23 mouse cellular contexts compared by ENCODE assay signal in the genomic region with DNA sequence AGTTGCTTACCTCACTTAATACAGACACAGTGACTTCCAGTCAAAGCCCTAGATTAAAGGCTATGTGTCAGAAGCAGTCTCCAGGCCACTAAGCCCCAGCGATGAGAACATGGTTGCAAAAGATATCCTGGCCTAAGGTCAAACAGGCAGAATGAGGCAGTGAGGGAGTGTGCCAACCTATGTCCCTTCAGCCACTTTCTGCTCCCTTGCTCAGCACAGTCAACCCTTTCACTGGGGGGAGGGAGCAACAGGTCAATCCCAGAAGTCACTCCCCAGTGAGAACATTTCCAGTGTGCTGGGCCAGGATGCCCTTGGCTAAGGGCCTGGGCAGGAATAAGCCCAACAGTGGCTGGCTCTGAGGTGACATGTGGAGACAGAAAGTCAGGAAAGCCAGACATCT. TPM values are rescaled to one million over a fixed set of nuclear protein-coding genes. Genes with fewer than 3 reads are reported as not detected.
DNase-seq lines count a peak whose midpoint lies in the region; ATAC-seq and TF ChIP-seq lines count a peak whose summit lies in the region.
"Had no signal": no experiment of that assay in that cellular context is flagged by ENCODE, and none has a peak within 500 bp of the region (broad histone marks: within the 10 kb centered on the region; RNA-seq: fewer than 3 reads in every experiment).

No protein-coding gene starts in this region.

- peak; percentile 22 for DNase-seq in forebrain, embryonic 11.5 days (ENCODE audit: low spot score)
- no peak for DNase-seq in forebrain, embryonic 14.5 days (ENCODE audit: low spot score)
- DNase-seq in heart, adult 8-10 months (ENCODE audit: low spot score) = peak; percentile 20
- peak; percentile 45 for DNase-seq in fat pad, adult 2 months (ENCODE audit: extremely low read depth, low read depth, low spot score)
- no peak for DNase-seq in stomach, postnatal 0 days (ENCODE audit: low spot score)
- no peak for DNase-seq in cerebellum, adult 8-10 months
- DNase-seq: cerebellum, adult 2 months; kidney, postnatal 36 days; left cerebral cortex, postnatal 4 days; liver; lung, adult 18-20 months; lung, postnatal 14 days; thymus, adult 2 months had no signal

- TF ChIP-seq CTCF in stomach, postnatal 0 days (IDR thresholded peaks at IDR 0.05; ENCODE audit: low read depth) = no peak

- 89% methylated on average over 1 of the region's 1 CpGs for WGBS in forebrain, embryonic 11.5 days
- 88% methylated on average over 1 of the region's 1 CpGs for WGBS in forebrain, embryonic 14.5 days
- 71% methylated on average over 1 of the region's 1 CpGs for WGBS in heart, embryonic 11.5 days (ENCODE audit: insufficient replicate concordance)
- WGBS in stomach, postnatal 0 days = 83% methylated on average over 1 of the region's 1 CpGs

- no peaks in the 10 kb centered on the region for H3K36me3 ChIP-seq in forebrain, embryonic 11.5 days (ENCODE audit: control insufficient read depth, insufficient read depth, low read length)
- H3K36me3 ChIP-seq in forebrain, embryonic 14.5 days (ENCODE audit: control insufficient read depth, insufficient read depth, low read length) = no peaks in the 10 kb centered on the region
- no peaks in the 10 kb centered on the region for H3K36me3 ChIP-seq in heart, embryonic 11.5 days (ENCODE audit: control insufficient read depth, insufficient read depth, low read length)
- H3K36me3 ChIP-seq in stomach, postnatal 0 days (ENCODE audit: control insufficient read depth, insufficient read depth, low read length) = no peaks in the 10 kb centered on the region
- H3K36me3 ChIP-seq: midbrain, embryonic 15.5 days; stomach, embryonic 15.5 days had no signal

- H3K9ac ChIP-seq in forebrain, embryonic 11.5 days (ENCODE audit: low read length) = no peak overlapping the region
- H3K9ac ChIP-seq in forebrain, embryonic 14.5 days (ENCODE audit: low read length) = no peak overlapping the region
- H3K9ac ChIP-seq in heart, embryonic 11.5 days (ENCODE audit: low read depth, low read length) = no peak overlapping the region
- no peak overlapping the region for H3K9ac ChIP-seq in stomach, postnatal 0 days (ENCODE audit: low read length)
- H3K9ac ChIP-seq: hindbrain, embryonic 14.5 days; midbrain, embryonic 15.5 days; stomach, embryonic 15.5 days had no signal

- no peaks in the 10 kb centered on the region for H3K4me1 ChIP-seq in forebrain, embryonic 11.5 days (replicated peaks; ENCODE audit: control insufficient read depth, insufficient read depth, low read length)
- no peaks in the 10 kb centered on the region for H3K4me1 ChIP-seq in forebrain, embryonic 14.5 days (ENCODE audit: control insufficient read depth, insufficient read depth, low read length)
- no peaks in the 10 kb centered on the region for H3K4me1 ChIP-seq in heart, embryonic 11.5 days (ENCODE audit: control insufficient read depth, insufficient read depth, low read length)
- H3K4me1 ChIP-seq in stomach, postnatal 0 days (replicated peaks; ENCODE audit: control insufficient read depth, insufficient read depth) = no peaks in the 10 kb centered on the region
- H3K4me1 ChIP-seq: megakaryocyte, embryonic 14.5 days; midbrain, embryonic 15.5 days; stomach, embryonic 15.5 days had no signal

- H3K27me3 ChIP-seq in forebrain, embryonic 11.5 days (ENCODE audit: control insufficient read depth, insufficient read depth, low read length) = no peaks in the 10 kb centered on the region
- H3K27me3 ChIP-seq in forebrain, embryonic 14.5 days (replicated peaks; ENCODE audit: control insufficient read depth, insufficient read depth, low read length) = no peaks in the 10 kb centered on the region
- H3K27me3 ChIP-seq in heart, embryonic 11.5 days (ENCODE audit: control insufficient read depth, insufficient read depth, low read length) = peaks cover 3% of the 10 kb centered on the region; the same call in 1 of the 2 replicates
- no peaks in the 10 kb centered on the region for H3K27me3 ChIP-seq in stomach, postnatal 0 days (ENCODE audit: control insufficient read depth, insufficient read depth, low read length)
- H3K27me3 ChIP-seq: megakaryocyte, embryonic 14.5 days; midbrain, embryonic 15.5 days; stomach, embryonic 15.5 days had no signal

- no peaks in the 10 kb centered on the region for H3K9me3 ChIP-seq in forebrain, embryonic 11.5 days (ENCODE audit: control insufficient read depth, low read length)
- H3K9me3 ChIP-seq in forebrain, embryonic 14.5 days (replicated peaks; ENCODE audit: control insufficient read depth, low read length) = no peaks in the 10 kb centered on the region
- no peaks in the 10 kb centered on the region for H3K9me3 ChIP-seq in heart, embryonic 11.5 days (replicated peaks; ENCODE audit: control insufficient read depth, low read length)
- no peaks in the 10 kb centered on the region for H3K9me3 ChIP-seq in stomach, postnatal 0 days (ENCODE audit: control insufficient read depth, low read length)
- H3K9me3 ChIP-seq: midbrain, embryonic 15.5 days; stomach, embryonic 15.5 days had no signal

- no peak overlapping the region for H3K4me3 ChIP-seq in forebrain, embryonic 11.5 days (ENCODE audit: low read depth, low read length)
- H3K4me3 ChIP-seq in forebrain, embryonic 14.5 days (ENCODE audit: low read depth, low read length) = no peak overlapping the region
- H3K4me3 ChIP-seq in heart, embryonic 11.5 days (ENCODE audit: low read depth, low read length) = no peak overlapping the region
- H3K4me3 ChIP-seq in stomach, postnatal 0 days (ENCODE audit: low read depth, low read length) = no peak overlapping the region
- H3K4me3 ChIP-seq: megakaryocyte, embryonic 14.5 days; midbrain, embryonic 15.5 days; myocyte; stomach, embryonic 15.5 days had no signal

- H3K4me2 ChIP-seq in forebrain, embryonic 11.5 days (ENCODE audit: low read depth, low read length, severe bottlenecking) = no peak overlapping the region
- H3K4me2 ChIP-seq in forebrain, embryonic 14.5 days (ENCODE audit: low read length) = no peak overlapping the region
- H3K4me2 ChIP-seq in heart, embryonic 11.5 days = no peak overlapping the region
- no peak overlapping the region for H3K4me2 ChIP-seq in stomach, postnatal 0 days (replicated peaks; ENCODE audit: low read depth)
- H3K4me2 ChIP-seq: hindbrain, embryonic 14.5 days; midbrain, embryonic 15.5 days; stomach, embryonic 15.5 days had no signal

- H3K27ac ChIP-seq in forebrain, embryonic 11.5 days (ENCODE audit: low read depth, low read length) = no peak overlapping the region
- H3K27ac ChIP-seq in forebrain, embryonic 14.5 days (ENCODE audit: low read depth, low read length) = no peak overlapping the region
- H3K27ac ChIP-seq in heart, embryonic 11.5 days (ENCODE audit: low read depth, low read length) = no peak overlapping the region
- H3K27ac ChIP-seq in stomach, postnatal 0 days (replicated peaks) = no peak overlapping the region
- H3K27ac ChIP-seq: hindbrain, embryonic 14.5 days; midbrain, embryonic 15.5 days; stomach, embryonic 15.5 days had no signal

- no peak for ATAC-seq in forebrain, embryonic 11.5 days (replicated peaks; ENCODE audit: low FRiP score)
- no peak for ATAC-seq in forebrain, embryonic 14.5 days
- ATAC-seq in heart, embryonic 11.5 days (replicated peaks; ENCODE audit: insufficient number of reproducible peaks, low FRiP score, low TSS enrichment) = no peak
- peak; percentile 40; the same call in 1 of the 2 replicates for ATAC-seq in stomach, postnatal 0 days (ENCODE audit: low FRiP score, low TSS enrichment)
- ATAC-seq in erythroid progenitor cell, adult 5-6 weeks (replicated peaks; ENCODE audit: low FRiP score, poor library complexity, severe bottlenecking) = no peak
- ATAC-seq: forebrain, embryonic 16.5 days; midbrain, embryonic 15.5 days had no signal

- no peak for TF ChIP-seq EP300 in stomach, postnatal 0 days (optimal IDR thresholded peaks at IDR 0.05)

RNA-seq across cellular contexts. Expression of a gene that starts 47.6 kb away (rescaled TPM):
- 4.5 and 4.9 TPM in 2 replicates for polyA plus RNA-seq in forebrain, embryonic 11.5 days (2014; fragmentation: Nextera tagmentation; extraction: Ambion mirVana)
- 6.6 and 7.4 TPM in 2 replicates for polyA plus RNA-seq in forebrain, embryonic 14.5 days (2014; fragmentation: Nextera tagmentation; extraction: Ambion mirVana)
- total RNA-seq in heart, adult 8-10 months (2022) = 10 to 100 TPM in 2 of 4 experiments, 1 to 10 TPM in 2; 7.4 to 10.8 (median 9.5) TPM
- 6.1 and 6.6 TPM in 2 replicates for polyA plus RNA-seq in heart, embryonic 11.5 days (2014; fragmentation: Nextera tagmentation; extraction: Ambion mirVana)
- polyA plus RNA-seq in stomach, postnatal 0 days (2015; fragmentation: Nextera tagmentation; extraction: Ambion mirVana) = 20.5 and 21.8 TPM in 2 replicates
- not detected in 2 replicates for total RNA-seq in erythroid progenitor cell, adult 5-6 weeks (2015; ENCODE audit: low replicate concordance)
- total RNA-seq in erythroid progenitor cell, adult 5-6 weeks (2017; ENCODE audit: low replicate concordance) = not detected in 2 replicates
- total RNA-seq: common myeloid progenitor, adult 5-6 weeks; MEL had no signal

Comparison
In these comparisons a context has a peak if more than half of its experiments do, and no peak if none do; other contexts are left out.
1. DNase-seq: peak in forebrain, embryonic 11.5 days (single experiment), heart, adult 8-10 months (single experiment) and fat pad, adult 2 months (single experiment); none in forebrain, embryonic 14.5 days (single experiment), stomach, postnatal 0 days (single experiment) and cerebellum, adult 8-10 months (single experiment).